Mouse (Mus musculus) fat pad, adult 2 months (tissue): ENCODE data around the gene Churc1.
"Not testable (repeated sequence)": the region's sequence is repeated elsewhere in the genome, so short reads cannot be mapped to it uniquely, and the experiment has no call there.

ENCODE experiments used
- DNase-seq: peaks from one replicate; pipeline ENCODE4 v3.0.0-alpha.2; 2011; ENCODE audit warnings: low read depth, low spot score; ENCODE audit errors: extremely low read depth

The Churc1 gene

DNA sequence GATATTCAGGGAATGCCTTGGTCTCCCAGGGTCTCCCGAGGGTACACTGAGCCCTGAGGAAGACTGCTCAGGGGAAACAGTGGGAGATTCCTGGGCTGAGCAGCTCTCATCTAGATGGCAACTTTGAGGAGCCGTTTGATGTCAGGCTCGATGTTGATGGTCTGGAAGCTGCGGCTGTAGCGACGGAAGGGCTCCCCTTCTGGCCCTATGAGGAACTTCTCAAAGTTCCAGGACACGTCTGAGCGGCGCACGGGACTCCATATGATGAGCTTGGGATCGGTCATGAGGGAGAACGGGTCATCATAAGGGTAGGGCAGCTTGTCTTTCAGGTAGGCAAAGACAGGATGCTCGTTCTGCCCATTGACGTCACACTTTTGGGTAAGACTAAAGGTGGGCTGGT lies 27.2 kb downstream of the Churc1 start:
- DNase-seq, result not testable (repeated sequence)

DNA sequence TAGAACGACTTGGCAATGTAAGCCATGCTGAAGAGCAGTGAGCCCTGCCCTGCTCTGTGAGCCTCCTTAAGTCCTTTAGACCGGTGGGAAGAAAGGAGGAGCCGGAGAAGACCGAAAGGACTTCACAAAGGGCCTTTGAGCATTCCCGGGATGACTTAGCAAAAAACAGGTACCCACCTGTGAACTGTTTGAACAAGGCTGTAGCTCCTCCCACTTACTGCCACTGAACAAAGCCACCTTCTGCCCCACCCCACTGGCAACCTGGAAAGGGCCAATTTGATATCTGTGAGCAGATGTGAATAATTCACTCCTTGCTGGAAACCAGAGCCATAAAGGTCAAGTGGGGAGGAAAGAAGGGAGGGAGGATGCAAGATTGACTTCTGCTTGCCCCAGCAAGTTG lies 30.0 kb downstream of the Churc1 start, which contains the start of gene Gpx2:
Gene Gpx2, minus strand, starts transcription at position 205 of the 400 bp plus-strand sequence.
- no peak for DNase-seq

- DNase-seq, result no peak
Observed at GRCm38 (mm10) chr12:76796938-76797539, 31.7 kb downstream of the Churc1 start.

GRCm38 (mm10) chr12:76798008-76798720 lies 32.8 kb downstream of the Churc1 start:
- no peak for DNase-seq

DNA sequence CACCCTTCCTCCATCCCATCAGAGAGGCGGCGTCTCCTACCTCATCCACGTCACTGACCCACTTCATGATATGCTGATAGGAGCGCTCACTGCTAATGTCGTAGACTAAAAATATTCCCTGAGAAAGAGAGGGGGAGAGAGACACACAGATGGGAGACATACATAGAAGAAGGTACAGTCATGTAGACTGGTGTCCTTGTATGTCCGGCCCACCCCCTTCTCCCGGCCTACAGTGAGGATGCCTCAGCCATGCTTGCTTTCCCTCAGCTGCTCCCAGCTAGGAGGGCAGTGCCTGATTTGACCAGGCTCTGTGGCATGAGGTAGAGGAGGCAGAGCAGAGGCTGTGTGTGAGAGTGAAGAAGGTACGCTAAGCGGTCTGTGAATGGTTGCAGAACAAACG lies 37.7 kb downstream of the Churc1 start:
- DNase-seq, result no peak

DNA sequence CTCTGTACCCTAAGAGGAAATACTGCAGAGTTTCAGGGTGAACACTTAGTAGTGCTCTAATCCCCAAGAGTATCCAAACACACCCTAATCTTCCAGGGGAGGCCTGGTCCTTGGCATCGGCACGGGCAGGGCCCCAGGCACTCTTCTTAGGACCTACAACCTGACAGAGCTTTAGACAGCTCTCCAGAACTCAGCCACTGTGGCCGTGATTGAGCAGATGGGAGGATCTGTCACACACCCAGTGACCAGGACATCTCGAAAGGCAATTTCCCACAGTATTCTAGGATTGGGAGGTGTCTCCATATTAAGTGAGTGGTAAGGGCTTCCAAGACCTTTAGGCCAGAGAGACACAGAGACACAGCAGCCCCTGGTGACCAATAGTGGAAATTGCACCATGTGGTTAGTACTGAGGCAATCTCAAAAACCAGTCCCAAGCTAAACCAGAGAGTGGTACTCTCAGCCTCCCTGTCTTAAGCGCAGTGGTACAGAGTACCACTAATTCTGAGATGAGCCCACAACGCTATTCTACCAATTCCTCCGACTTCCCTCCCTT lies 38.4 kb downstream of the Churc1 start:
- DNase-seq, result no peak

GRCm38 (mm10) chr12:76805056-76805811 lies 39.9 kb downstream of the Churc1 start:
- DNase-seq, result no peak

DNA sequence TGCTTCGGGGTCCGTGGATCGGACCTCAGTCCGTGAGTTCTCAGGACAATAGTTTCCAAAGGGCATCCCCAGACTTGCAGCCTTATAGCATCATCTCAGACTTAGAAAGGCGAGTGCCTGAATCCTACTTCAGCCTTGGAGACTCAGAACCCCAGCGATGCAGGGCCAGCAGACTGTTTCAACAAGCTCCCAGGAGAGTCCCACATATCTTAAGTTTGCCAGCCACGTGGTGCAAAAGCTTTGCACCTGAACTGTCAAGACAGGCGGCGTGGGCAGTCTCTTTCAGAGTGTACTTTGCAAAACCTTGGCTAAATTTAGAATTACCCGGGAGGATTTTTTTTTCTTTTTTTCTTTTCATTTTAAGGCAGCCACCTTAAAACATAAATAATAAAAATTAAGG lies 42.5 kb downstream of the Churc1 start:
- no peak for DNase-seq

- DNase-seq, result no peak
Observed at GRCm38 (mm10) chr12:76810491-76810890, 45.2 kb downstream of the Churc1 start.

DNA sequence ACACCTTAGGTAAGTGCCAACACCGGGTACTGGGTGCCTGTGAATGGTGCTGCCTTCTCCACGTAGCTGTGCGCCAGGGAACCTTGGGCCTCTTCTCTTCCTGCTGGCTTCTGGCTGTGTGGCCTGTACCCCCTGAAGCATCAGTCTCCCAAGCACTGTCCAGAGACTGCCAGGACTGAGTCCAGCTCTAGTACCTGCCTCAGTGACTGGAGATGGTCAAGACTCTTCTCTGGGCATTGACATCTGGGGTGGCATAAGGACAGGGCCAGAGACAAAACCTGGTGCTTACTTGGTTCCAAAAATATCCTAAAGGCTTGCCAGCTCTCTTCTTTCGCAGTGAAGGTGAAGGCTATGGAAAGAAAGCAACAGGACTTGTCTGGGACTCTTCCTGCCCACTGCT lies 45.7 kb downstream of the Churc1 start:
- DNase-seq, result no peak

GRCm38 (mm10) chr12:76813543-76813942 lies 48.2 kb downstream of the Churc1 start:
- no peak for DNase-seq

GRCm38 (mm10) chr12:76814120-76814519 lies 48.8 kb downstream of the Churc1 start:
- no peak for DNase-seq

- DNase-seq, result no peak
Observed at GRCm38 (mm10) chr12:76816720-76817119, 51.4 kb downstream of the Churc1 start.

- DNase-seq, result no peak
Observed at GRCm38 (mm10) chr12:76817176-76817575, 51.8 kb downstream of the Churc1 start.

GRCm38 (mm10) chr12:76818120-76818519 lies 52.8 kb downstream of the Churc1 start:
- DNase-seq, result peak; percentile 87

DNA sequence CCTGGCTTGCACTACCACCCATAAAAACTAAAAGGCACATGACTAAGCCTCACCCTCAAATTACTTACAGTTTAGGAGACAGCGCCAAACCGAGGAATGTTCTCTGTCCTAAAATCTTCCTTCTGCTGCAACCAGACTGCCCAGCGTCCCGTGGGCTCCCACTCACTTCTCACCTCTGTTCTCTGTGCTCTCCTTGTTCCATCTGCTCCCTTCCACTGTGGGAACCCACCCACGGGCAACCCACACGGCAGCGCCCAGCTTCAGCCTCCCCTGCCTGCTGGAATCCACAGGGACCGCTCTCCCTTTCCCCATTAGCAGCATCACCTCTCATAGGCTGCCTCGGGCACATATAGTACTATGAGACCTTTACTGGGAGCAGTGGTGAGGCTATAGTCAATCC lies 53.6 kb downstream of the Churc1 start:
- DNase-seq, result no peak

GRCm38 (mm10) chr12:76819816-76820215 lies 54.5 kb downstream of the Churc1 start:
- no peak for DNase-seq

DNA sequence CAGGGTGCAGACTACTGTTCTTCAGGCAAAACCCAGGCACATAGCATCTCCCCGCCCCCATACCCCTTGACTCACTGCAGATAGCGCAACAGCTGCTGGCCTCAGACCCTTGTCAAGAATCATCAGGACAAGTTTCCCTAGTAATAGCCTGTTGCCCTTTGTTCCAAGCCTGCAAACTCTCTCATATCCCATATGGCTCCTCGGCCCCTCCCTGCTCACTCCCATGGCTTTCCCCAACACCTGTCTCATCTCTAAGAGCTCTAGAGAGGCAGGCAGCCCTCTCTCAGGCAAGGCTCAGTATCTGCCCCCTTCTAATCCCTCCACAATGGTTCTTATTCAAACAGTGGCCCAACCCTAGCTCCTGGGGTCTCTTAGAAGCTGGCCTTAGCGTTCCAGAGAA lies 55.3 kb downstream of the Churc1 start:
- DNase-seq, result no peak

DNA sequence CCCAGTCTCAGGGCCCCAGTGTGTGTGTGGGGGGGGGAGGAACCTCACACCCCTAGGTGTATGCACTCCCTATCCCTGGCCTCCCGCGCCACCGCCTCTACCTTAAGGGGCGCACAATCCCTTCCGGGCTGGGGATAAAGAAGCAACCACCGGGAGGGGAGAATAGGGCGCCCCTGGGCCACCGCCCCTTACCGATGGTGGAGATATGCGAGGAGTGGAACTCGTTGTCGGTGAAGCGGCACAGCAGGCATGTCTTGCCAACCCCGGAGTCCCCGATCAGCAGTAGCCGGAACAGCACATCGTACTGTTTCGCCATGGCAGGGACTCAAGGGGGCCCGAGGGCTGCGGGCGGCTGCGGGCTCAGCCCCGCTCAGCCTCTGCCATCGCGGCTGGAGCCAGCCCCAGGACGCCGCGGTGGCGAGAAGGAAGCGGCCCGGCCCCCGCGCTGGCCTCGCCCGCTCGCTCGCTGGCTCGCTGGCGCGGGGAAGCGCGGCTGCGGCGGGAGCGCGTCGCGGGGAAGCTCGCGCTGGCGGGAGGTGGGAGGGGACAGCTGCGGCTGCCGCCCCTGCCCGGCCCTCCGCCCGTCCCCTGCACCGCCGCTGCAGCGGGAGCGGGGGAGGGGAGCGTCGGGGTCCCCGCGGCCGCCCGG lies 56.8 kb downstream of the Churc1 start:
- no peak for DNase-seq

- DNase-seq, result no peak
Observed at GRCm38 (mm10) chr12:76822651-76823041, 57.3 kb downstream of the Churc1 start, which contains the start of gene Rab15. Gene Rab15 (minus strand): TSS chr12:76822908.

- DNase-seq, result no peak
Observed at GRCm38 (mm10) chr12:76825283-76825682, 59.9 kb downstream of the Churc1 start.
